In the genomic region with DNA sequence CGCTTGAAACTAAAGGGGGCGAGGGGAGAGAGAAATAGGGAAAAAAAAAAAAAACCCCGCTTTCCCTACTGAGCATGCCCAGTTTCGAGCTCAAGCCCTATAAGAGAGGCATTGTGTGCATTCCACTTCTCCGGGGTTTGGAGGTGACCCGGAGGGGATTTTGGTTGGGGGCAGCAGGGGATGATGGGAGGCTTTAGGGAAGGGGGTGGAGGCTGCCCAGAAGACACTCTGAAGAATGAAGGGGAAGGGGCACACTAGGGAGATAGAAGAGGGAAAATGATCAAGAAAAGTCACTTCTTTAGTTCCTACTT, we compare ENCODE assay signal across 9 mouse cellular contexts. TPM values are rescaled to one million over a fixed set of nuclear protein-coding genes. Genes with fewer than 3 reads are reported as not detected.
A peak's percentile ranks its signal among the peaks of the same experiment; 100 is the strongest.
DNase-seq lines count a peak whose midpoint lies in the region; ATAC-seq and TF ChIP-seq lines count a peak whose summit lies in the region.
"Had no signal": no experiment of that assay in that cellular context is flagged by ENCODE, and none has a peak within 500 bp of the region (broad histone marks: within the 10 kb centered on the region; RNA-seq: fewer than 3 reads in every experiment).

No protein-coding gene starts in this region.

- H3K9me3 ChIP-seq in intestine, embryonic 14.5 days (ENCODE audit: control insufficient read depth, low read length): no peaks in the 10 kb centered on the region
- H3K9me3 ChIP-seq in intestine, postnatal 0 days (ENCODE audit: control insufficient read depth): no peaks in the 10 kb centered on the region
- H3K9me3 ChIP-seq in embryonic facial prominence, embryonic 10.5 days: no peaks in the 10 kb centered on the region
- H3K9me3 ChIP-seq in hindbrain, embryonic 13.5 days: no peaks in the 10 kb centered on the region
- H3K9me3 ChIP-seq in neural tube, embryonic 12.5 days: no peaks in the 10 kb centered on the region

- no peaks in the 10 kb centered on the region for H3K4me1 ChIP-seq in intestine, embryonic 14.5 days (replicated peaks; ENCODE audit: control insufficient read depth, insufficient read depth, low read length)
- no peaks in the 10 kb centered on the region for H3K4me1 ChIP-seq in intestine, postnatal 0 days (replicated peaks; ENCODE audit: control insufficient read depth, insufficient read depth, low read length)
- no peaks in the 10 kb centered on the region for H3K4me1 ChIP-seq in embryonic facial prominence, embryonic 10.5 days
- no peaks in the 10 kb centered on the region for H3K4me1 ChIP-seq in hindbrain, embryonic 13.5 days (replicated peaks)
- H3K4me1 ChIP-seq in neural tube, embryonic 12.5 days: no peaks in the 10 kb centered on the region

- H3K4me3 ChIP-seq in intestine, embryonic 14.5 days (ENCODE audit: low read depth, low read length): no peak overlapping the region
- no peak overlapping the region for H3K4me3 ChIP-seq in intestine, postnatal 0 days (ENCODE audit: low read depth, low read length)
- H3K4me3 ChIP-seq in embryonic facial prominence, embryonic 10.5 days: peak overlapping the region; percentile 61
- peak overlapping the region; percentile 54 for H3K4me3 ChIP-seq in hindbrain, embryonic 13.5 days
- no peak overlapping the region for H3K4me3 ChIP-seq in neural tube, embryonic 12.5 days

- H3K27ac ChIP-seq in intestine, embryonic 14.5 days (ENCODE audit: low read depth): no peak overlapping the region
- no peak overlapping the region for H3K27ac ChIP-seq in intestine, postnatal 0 days (ENCODE audit: low read depth, low read length)
- no peak overlapping the region for H3K27ac ChIP-seq in embryonic facial prominence, embryonic 10.5 days (replicated peaks)
- 0 out of 2 replicates have a peak overlapping the region, but pooled peaks have one; percentile 8 for H3K27ac ChIP-seq in hindbrain, embryonic 13.5 days
- H3K27ac ChIP-seq in neural tube, embryonic 12.5 days: no peak overlapping the region

- H3K27me3 ChIP-seq in intestine, embryonic 14.5 days (replicated peaks; ENCODE audit: control insufficient read depth, insufficient read depth, low read length): no peaks in the 10 kb centered on the region
- H3K27me3 ChIP-seq in intestine, postnatal 0 days (replicated peaks; ENCODE audit: control insufficient read depth, insufficient read depth, low read length): 0 out of 2 replicates have a peak, but pooled peaks cover 2% of the 10 kb centered on the region
- peaks cover 6% of the 10 kb centered on the region; the same call in 1 of the 2 replicates for H3K27me3 ChIP-seq in embryonic facial prominence, embryonic 10.5 days (replicated peaks; ENCODE audit: low read depth, poor library complexity, severe bottlenecking)
- H3K27me3 ChIP-seq in hindbrain, embryonic 13.5 days: no peaks in the 10 kb centered on the region
- no peaks in the 10 kb centered on the region for H3K27me3 ChIP-seq in neural tube, embryonic 12.5 days (replicated peaks)

- TF ChIP-seq CTCF in intestine, postnatal 0 days (IDR thresholded peaks at IDR 0.05; ENCODE audit: low read depth): no peak

- H3K9ac ChIP-seq in intestine, embryonic 14.5 days (ENCODE audit: low read length): no peak overlapping the region
- H3K9ac ChIP-seq in intestine, postnatal 0 days (ENCODE audit: low read depth, low read length): no peak overlapping the region
- H3K9ac ChIP-seq in hindbrain, embryonic 13.5 days: no peak overlapping the region
- H3K9ac ChIP-seq in neural tube, embryonic 12.5 days: no peak overlapping the region

- WGBS in intestine, embryonic 14.5 days: 28% methylated on average over 6 of the region's 6 CpGs
- WGBS in intestine, postnatal 0 days: 25% methylated on average over 6 of the region's 6 CpGs
- 14% methylated on average over 6 of the region's 6 CpGs for WGBS in embryonic facial prominence, embryonic 10.5 days
- 7% methylated on average over 6 of the region's 6 CpGs for WGBS in hindbrain, embryonic 13.5 days
- WGBS in neural tube, embryonic 12.5 days: 20% methylated on average over 6 of the region's 6 CpGs

- ATAC-seq in intestine, embryonic 14.5 days (replicated peaks; ENCODE audit: low FRiP score, low TSS enrichment, low read depth): no peak
- ATAC-seq in intestine, postnatal 0 days: no peak
- ATAC-seq in hindbrain, embryonic 13.5 days (ENCODE audit: low FRiP score): peak; percentile 47
- ATAC-seq in neural tube, embryonic 12.5 days (ENCODE audit: low FRiP score, low read depth): no peak; the same call in 1 of the 2 replicates

- peak overlapping the region; percentile 60 for H3K4me2 ChIP-seq in intestine, embryonic 14.5 days (ENCODE audit: low read length)
- no peak overlapping the region for H3K4me2 ChIP-seq in intestine, postnatal 0 days (replicated peaks; ENCODE audit: low read depth)
- peak overlapping the region; percentile 60 for H3K4me2 ChIP-seq in hindbrain, embryonic 13.5 days
- peak overlapping the region; percentile 67 for H3K4me2 ChIP-seq in neural tube, embryonic 12.5 days (replicated peaks)

- no peaks in the 10 kb centered on the region for H3K36me3 ChIP-seq in intestine, embryonic 14.5 days (ENCODE audit: control insufficient read depth, insufficient read depth, low read length)
- H3K36me3 ChIP-seq in intestine, postnatal 0 days (ENCODE audit: control insufficient read depth, insufficient read depth): no peaks in the 10 kb centered on the region
- H3K36me3 ChIP-seq in embryonic facial prominence, embryonic 10.5 days (replicated peaks): no peaks in the 10 kb centered on the region
- no peaks in the 10 kb centered on the region for H3K36me3 ChIP-seq in hindbrain, embryonic 13.5 days
- H3K36me3 ChIP-seq in neural tube, embryonic 12.5 days: no peaks in the 10 kb centered on the region

- no peak for DNase-seq in intestine, embryonic 14.5 days (ENCODE audit: low spot score)
- peak; percentile 34 for DNase-seq in embryonic facial prominence, embryonic 10.5 days (ENCODE audit: low spot score)
- no peak for DNase-seq in spleen, postnatal 36 days (ENCODE audit: low spot score in 2 of 2)
- no peak for DNase-seq in lung, postnatal 25 days (ENCODE audit: low spot score)
- DNase-seq in thymus, postnatal 4 days: no peak

RNA-seq across cellular contexts. Expression of a gene that starts 1.1 kb away (rescaled TPM):
- 5.2 and 5.5 TPM in 2 replicates for polyA plus RNA-seq in intestine, embryonic 14.5 days (2014; fragmentation: Nextera tagmentation; extraction: Ambion mirVana)
- 0.82 and 0.98 TPM in 2 replicates for polyA plus RNA-seq in intestine, postnatal 0 days (2015; fragmentation: Nextera tagmentation; extraction: Ambion mirVana)
- polyA plus RNA-seq in embryonic facial prominence, embryonic 10.5 days (2016; fragmentation: Nextera tagmentation; extraction: Ambion mirVana): 1.8 and 2.3 TPM in 2 replicates
- 12.1 and 13.7 TPM in 2 replicates for polyA plus RNA-seq in hindbrain, embryonic 13.5 days (2015; fragmentation: Nextera tagmentation; extraction: Ambion mirVana)
- 4.2 and 4.9 TPM in 2 replicates for polyA plus RNA-seq in neural tube, embryonic 12.5 days (2016; fragmentation: Nextera tagmentation; extraction: Ambion mirVana)
- polyA plus RNA-seq: liver, adult 2 months had no signal

Comparison
In these comparisons a context has a peak if more than half of its experiments do, and no peak if none do; other contexts are left out.
1. H3K4me3 ChIP-seq: peak in embryonic facial prominence, embryonic 10.5 days (single experiment) and hindbrain, embryonic 13.5 days (single experiment); none in intestine, embryonic 14.5 days (single experiment), intestine, postnatal 0 days (single experiment) and neural tube, embryonic 12.5 days (single experiment).